Mouse (Mus musculus) embryonic fibroblast, embryonic 13.5 days (primary cell): Measurements from ENCODE around the gene Slc25a17. TPM values are rescaled to one million over a fixed set of nuclear protein-coding genes. Genes with fewer than 3 reads are reported as not detected.

Experiments
- H3K27ac ChIP-seq: 2 replicates; pipeline ENCODE4 v1.5.1; 2012; ENCODE audit warnings: low read length, control low read depth, inconsistent platforms; ENCODE audit not compliant: insufficient read depth
- H3K4me1 ChIP-seq: 2 replicates; pipeline ENCODE4 v1.6.1; 2011; ENCODE audit warnings: low read length; ENCODE audit not compliant: control insufficient read depth, insufficient read depth
- H3K4me3 ChIP-seq: 2 replicates; pipeline ENCODE4 v1.5.1; 2011; ENCODE audit warnings: mild to moderate bottlenecking, control low read depth, low read length; ENCODE audit not compliant: insufficient read depth
- CTCF ChIP-seq: IDR thresholded peaks from 2 replicates; pipeline ENCODE4 v1.5.1; 2011; ENCODE audit warnings: mild to moderate bottlenecking, control low read depth, low read length, moderate library complexity, borderline replicate concordance; ENCODE audit not compliant: insufficient read depth
- POLR2A ChIP-seq: IDR thresholded peaks from 2 replicates; pipeline ENCODE4 v1.6.1; 2011; ENCODE audit warnings: low read depth, mild to moderate bottlenecking, control low read depth, low read length, moderate library complexity
- polyA plus RNA-seq: library from polyadenylated mRNA; stranded (reverse); fragments of >200 nt; gene quantifications from 2 replicates; pipeline ENCODE4 v1.2.4, GENCODE M21; 2011; ENCODE audit warnings: low read depth; ENCODE audit not compliant: missing spikeins, insufficient read length

Slc25a17 gene
- polyA plus RNA-seq, 1 experiment: 93.1 TPM

- TF ChIP-seq POLR2A (no peak), CTCF (no peak)
- H3K4me3 ChIP-seq: no peak overlapping the region
- H3K27ac ChIP-seq: peak overlapping the region; percentile 68
- H3K4me1 ChIP-seq: no peaks in the 10 kb centered on the region
Observed at GRCm38 (mm10) chr15:81305035-81305434, 55.6 kb downstream of the Slc25a17 start.

- Histone ChIP-seq H3K27ac (no peak overlapping the region), H3K4me1 (no peaks in the 10 kb centered on the region), H3K4me3 (no peak overlapping the region)
- TF ChIP-seq POLR2A (no peak), CTCF (no peak)
Observed at GRCm38 (mm10) chr15:81304006-81304405, 56.6 kb downstream of the Slc25a17 start.

GRCm38 (mm10) chr15:81302151-81302808, 58.3 kb downstream of the Slc25a17 start:
- no peak for TF ChIP-seq CTCF
- no peak for TF ChIP-seq POLR2A
- H3K27ac ChIP-seq: no peak overlapping the region
- H3K4me1 ChIP-seq: no peaks in the 10 kb centered on the region
- no peak overlapping the region for H3K4me3 ChIP-seq

- H3K27ac ChIP-seq: no peak overlapping the region
- TF ChIP-seq POLR2A (no peak), CTCF (no peak)
- H3K4me1 ChIP-seq: no peaks in the 10 kb centered on the region
- no peak overlapping the region for H3K4me3 ChIP-seq
Observed at GRCm38 (mm10) chr15:81301193-81302070, 59.2 kb downstream of the Slc25a17 start.

GRCm38 (mm10) chr15:81300520-81301069, 60.0 kb downstream of the Slc25a17 start:
- TF ChIP-seq CTCF (no peak), POLR2A (no peak)
- Histone ChIP-seq H3K4me1 (no peaks in the 10 kb centered on the region), H3K27ac (no peak overlapping the region), H3K4me3 (no peak overlapping the region)

GRCm38 (mm10) chr15:81299549-81299948, 61.1 kb downstream of the Slc25a17 start:
- Histone ChIP-seq H3K4me3 (no peak overlapping the region), H3K27ac (no peak overlapping the region), H3K4me1 (no peaks in the 10 kb centered on the region)
- no peak for TF ChIP-seq POLR2A
- TF ChIP-seq CTCF: no peak

- H3K27ac ChIP-seq: no peak overlapping the region
- no peaks in the 10 kb centered on the region for H3K4me1 ChIP-seq
- no peak overlapping the region for H3K4me3 ChIP-seq
- TF ChIP-seq CTCF (no peak), POLR2A (no peak)
Observed at GRCm38 (mm10) chr15:81298213-81298612, 62.4 kb downstream of the Slc25a17 start.

GRCm38 (mm10) chr15:81297543-81297942, 63.1 kb downstream of the Slc25a17 start:
- no peaks in the 10 kb centered on the region for H3K4me1 ChIP-seq
- no peak overlapping the region for H3K27ac ChIP-seq
- no peak for TF ChIP-seq CTCF
- TF ChIP-seq POLR2A: no peak
- no peak overlapping the region for H3K4me3 ChIP-seq

- Histone ChIP-seq H3K27ac (no peak overlapping the region), H3K4me3 (no peak overlapping the region), H3K4me1 (no peaks in the 10 kb centered on the region)
- TF ChIP-seq CTCF: no peak
- no peak for TF ChIP-seq POLR2A
Observed at GRCm38 (mm10) chr15:81294897-81295296, 65.7 kb downstream of the Slc25a17 start.

GRCm38 (mm10) chr15:81294386-81294785, 66.2 kb downstream of the Slc25a17 start:
- H3K4me3 ChIP-seq: no peak overlapping the region

More at GRCm38 (mm10) chr15:81294386-81294785, 66.2 kb downstream of the Slc25a17 start:
- H3K4me1 ChIP-seq: no peaks in the 10 kb centered on the region
- no peak for TF ChIP-seq CTCF
- no peak for TF ChIP-seq POLR2A
- H3K27ac ChIP-seq: no peak overlapping the region
